In the genomic region with DNA sequence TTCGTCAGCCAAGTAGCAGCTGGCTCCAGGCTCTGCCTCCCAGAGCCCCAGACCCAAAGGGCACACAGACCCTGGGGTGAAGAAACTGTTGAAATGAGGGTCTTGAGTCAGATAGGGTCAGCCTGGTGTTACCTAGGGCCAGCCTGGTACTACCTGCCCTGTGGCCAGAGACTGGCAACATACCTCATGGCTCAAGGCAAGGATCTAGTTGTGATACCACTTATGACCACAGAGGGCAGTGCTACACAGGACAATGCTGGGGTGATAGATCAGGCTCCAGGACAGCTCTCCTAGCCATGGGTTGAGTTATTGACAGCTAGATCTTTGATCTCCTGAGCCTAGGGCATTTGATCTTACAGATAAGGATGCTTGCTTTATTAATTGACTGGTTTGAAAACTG, we compare ENCODE assay signal across 9 mouse cellular contexts. TPM values are rescaled to one million over a fixed set of nuclear protein-coding genes. Genes with fewer than 3 reads are reported as not detected.
DNase-seq lines count a peak whose midpoint lies in the region; TF ChIP-seq lines count a peak whose summit lies in the region.
"Had no signal": no experiment of that assay in that cellular context is flagged by ENCODE, and none has a peak within 500 bp of the region (broad histone marks: within the 10 kb centered on the region; RNA-seq: fewer than 3 reads in every experiment).

No protein-coding gene starts in this region.

- intact Hi-C loops in heart, postnatal 36 days (cut with DNase I) = loop anchor here (1.0 to 5.0 kb wide), 2 partner anchors 73 to 155 kb away; no protein-coding TSS in a partner anchor

- no peaks in the 10 kb centered on the region for H3K36me3 ChIP-seq in heart, embryonic 10.5 days
- no peaks in the 10 kb centered on the region for H3K36me3 ChIP-seq in small intestine, adult 2 months (ENCODE audit: control insufficient read depth, insufficient read depth, low read length)
- H3K36me3 ChIP-seq: limb, embryonic 15.5 days had no signal

- H3K4me1 ChIP-seq in heart, embryonic 10.5 days = peaks cover 21% of the 10 kb centered on the region
- peaks cover 9% of the 10 kb centered on the region for H3K4me1 ChIP-seq in small intestine, adult 2 months (ENCODE audit: control insufficient read depth, insufficient read depth, insufficient read length, low read length)

- H3K27ac ChIP-seq in heart, embryonic 10.5 days = no peak overlapping the region
- H3K27ac ChIP-seq in small intestine, adult 2 months (ENCODE audit: insufficient read depth, low read depth, low read length) = no peak overlapping the region
- H3K27ac ChIP-seq: limb, embryonic 15.5 days had no signal

- DNase-seq in heart, adult 18-20 months = peak; percentile 51 to 73
- no peak for DNase-seq in heart, embryonic 10.5 days (ENCODE audit: low spot score)
- DNase-seq in Muller cell, postnatal 12 days (ENCODE audit: inconsistent ontology term) = peak; percentile 47
- DNase-seq in embryo, embryonic 10.5 days (ENCODE audit: low spot score) = peak; percentile 88
- peak; percentile 58 to 69 for DNase-seq in heart, postnatal 36 days
- DNase-seq in layer of hippocampus, adult 9-10 months (ENCODE audit: low spot score) = peak; percentile 61
- peak; percentile 79 for DNase-seq in lung, postnatal 14 days

- TF ChIP-seq POLR2A in small intestine, adult 2 months (IDR thresholded peaks at IDR 0.05; ENCODE audit: low read depth, low read length) = no peak

- peaks cover 11% of the 10 kb centered on the region for H3K27me3 ChIP-seq in heart, embryonic 10.5 days (ENCODE audit: insufficient read depth, poor library complexity, severe bottlenecking)
- no peaks in the 10 kb centered on the region for H3K27me3 ChIP-seq in small intestine, adult 2 months (ENCODE audit: control insufficient read depth, insufficient read depth, low read length)
- H3K27me3 ChIP-seq: limb, embryonic 15.5 days had no signal

- peak; percentile 66; the same call in 1 of the 2 replicates for TF ChIP-seq CTCF in small intestine, adult 2 months (IDR thresholded peaks at IDR 0.05; ENCODE audit: extremely low read depth, insufficient read length, insufficient replicate concordance, low read depth, low read length)

- H3K9me3 ChIP-seq in heart, embryonic 10.5 days = no peaks in the 10 kb centered on the region
- H3K9me3 ChIP-seq: limb, embryonic 15.5 days had no signal

- WGBS in heart, embryonic 10.5 days = 100% methylated on average over 1 of the region's 1 CpGs
- 97% methylated on average over 1 of the region's 1 CpGs for WGBS in small intestine, adult 2 months

- no peak overlapping the region for H3K4me3 ChIP-seq in heart, embryonic 10.5 days
- no peak overlapping the region for H3K4me3 ChIP-seq in small intestine, adult 2 months (ENCODE audit: low read depth, low read length)
- H3K4me3 ChIP-seq: limb, embryonic 15.5 days had no signal

RNA-seq across cellular contexts. Expression of gene Rmi2, which starts 44.6 kb away (rescaled TPM):
- total RNA-seq in heart, adult 18-20 months (2021) = under 1 TPM; 0.27 to 0.33 TPM
- polyA plus RNA-seq in heart, embryonic 10.5 days (2016; fragmentation: Nextera tagmentation; extraction: Ambion mirVana) = 3.7 and 4.1 TPM in 2 replicates
- under 1 TPM; 0.41 to 0.61 TPM for total RNA-seq in heart, postnatal 36 days (2021)
- 3.1 and 8.4 TPM in 2 replicates for polyA plus RNA-seq in small intestine, adult 2 months (2012; rRNA removed)
